Mouse (Mus musculus): ENCODE data around the gene Ric8a. TPM values are rescaled to one million over a fixed set of nuclear protein-coding genes. Genes with fewer than 3 reads are reported as not detected.
"Not testable (repeated sequence)": the region's sequence is repeated elsewhere in the genome, so short reads cannot be mapped to it uniquely, and the experiment has no call there.

Gene Ric8a
- total and polyA plus RNA-seq, 2 experiments from 2014 or later, result 27.8 to 73.8 TPM

GRCm38 (mm10) chr7:140880865-140881515 lies 24.2 kb downstream of the Ric8a start:
- ATAC-seq (ENCODE audit: insufficient read depth, low read depth), result 0 out of 2 replicates have a peak, but pooled peaks have one; percentile 22
- H3K27ac ChIP-seq (ENCODE audit: low read depth), result peak overlapping the region; percentile 86
- H3K4me2 ChIP-seq (ENCODE audit: low read depth, low read length), result peak overlapping the region; percentile 89
- H3K9ac ChIP-seq (replicated peaks; ENCODE audit: low read depth, low read length), result peak overlapping the region; percentile 75
- peak; percentile 48 for DNase-seq (ENCODE audit: low spot score)
- 6% methylated on average over 8 of the region's 8 CpGs for WGBS
- H3K27me3 ChIP-seq (ENCODE audit: control insufficient read depth, insufficient read depth, low read length), result no peaks in the 10 kb centered on the region
- H3K4me1 ChIP-seq (ENCODE audit: control insufficient read depth, insufficient read depth), result peaks cover 13% of the 10 kb centered on the region
- no peak for TF ChIP-seq CTCF (IDR thresholded peaks at IDR 0.05; ENCODE audit: low read depth)
- TF ChIP-seq EP300 (IDR thresholded peaks at IDR 0.05; ENCODE audit: low read depth), result no peak
- H3K4me3 ChIP-seq (ENCODE audit: low read depth, low read length), result peak overlapping the region; percentile 96
- peaks cover 33% of the 10 kb centered on the region for H3K36me3 ChIP-seq (replicated peaks; ENCODE audit: control insufficient read depth, insufficient read depth, low read length)
- no peaks in the 10 kb centered on the region for H3K9me3 ChIP-seq (replicated peaks; ENCODE audit: control insufficient read depth, low read length)

GRCm38 (mm10) chr7:140881696-140882468 lies 25.1 kb downstream of the Ric8a start, which contains the start of the genes Psmd13 and Sirt3:
Gene Psmd13 (plus strand): TSS chr7:140881968.
Gene Sirt3 (minus strand): TSS chr7:140882309.
- H3K4me2 ChIP-seq (ENCODE audit: low read depth, low read length), result peak within 1 kb of the TSS; percentile 89
- TF ChIP-seq CTCF (IDR thresholded peaks at IDR 0.05; ENCODE audit: low read depth) (no peak; the same call in 1 of the 2 replicates), EP300 (IDR thresholded peaks at IDR 0.05; ENCODE audit: low read depth) (peak; percentile 43; the same call in 1 of the 2 replicates)
- peak within 1 kb of the TSS; percentile 75 for H3K9ac ChIP-seq (replicated peaks; ENCODE audit: low read depth, low read length)
- peak; percentile 96 for ATAC-seq (ENCODE audit: insufficient read depth, low read depth)
- H3K36me3 ChIP-seq (replicated peaks; ENCODE audit: control insufficient read depth, insufficient read depth, low read length), result peaks cover 33% of the 10 kb centered on the region
- H3K27me3 ChIP-seq (ENCODE audit: control insufficient read depth, insufficient read depth, low read length), result no peaks in the 10 kb centered on the region
- peaks cover 13% of the 10 kb centered on the region for H3K4me1 ChIP-seq (ENCODE audit: control insufficient read depth, insufficient read depth)
- under 1% methylated on average over 59 of the region's 59 CpGs for WGBS
- H3K4me3 ChIP-seq (ENCODE audit: low read depth, low read length), result peak within 1 kb of the TSS; percentile 96
- no peaks in the 10 kb centered on the region for H3K9me3 ChIP-seq (replicated peaks; ENCODE audit: control insufficient read depth, low read length)
- peak; percentile 93 for DNase-seq (ENCODE audit: low spot score)
- peak within 1 kb of the TSS; percentile 86 for H3K27ac ChIP-seq (ENCODE audit: low read depth)

- peak; percentile 19 for ATAC-seq (ENCODE audit: insufficient read depth, low read depth)
These were observed 25.7 kb downstream of the Ric8a start for GRCm38 (mm10) chr7:140882469-140882803.

DNA sequence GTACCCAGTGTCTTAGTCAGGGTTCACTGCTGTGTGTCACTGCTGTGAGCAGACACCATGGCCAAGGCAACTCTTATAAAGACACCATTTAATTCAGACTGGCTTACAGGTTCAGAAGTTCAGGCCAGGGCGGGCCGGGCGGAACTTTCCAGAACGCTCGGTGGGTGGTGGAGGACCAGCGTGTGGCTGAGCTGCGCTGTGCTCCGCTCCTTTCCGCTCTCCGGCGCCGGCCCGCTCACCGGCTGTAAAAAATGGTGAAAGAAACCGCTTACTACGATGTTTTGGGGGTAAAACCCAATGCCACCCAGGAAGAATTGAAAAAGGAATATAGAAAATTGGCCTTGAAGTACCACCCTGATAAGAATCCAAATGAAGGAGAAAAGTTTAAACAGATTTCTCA lies 33.9 kb downstream of the Ric8a start:
- H3K27me3 ChIP-seq (ENCODE audit: control insufficient read depth, insufficient read depth, low read length); H3K4me1 ChIP-seq (ENCODE audit: control insufficient read depth, insufficient read depth); H3K4me3 ChIP-seq (ENCODE audit: low read depth, low read length); ATAC-seq (ENCODE audit: insufficient read depth, low read depth); H3K4me2 ChIP-seq (ENCODE audit: low read depth, low read length); H3K9ac ChIP-seq (replicated peaks; ENCODE audit: low read depth, low read length); DNase-seq (ENCODE audit: low spot score); H3K9me3 ChIP-seq (replicated peaks; ENCODE audit: control insufficient read depth, low read length); H3K27ac ChIP-seq (ENCODE audit: low read depth): not testable (repeated sequence)
- H3K36me3 ChIP-seq (replicated peaks; ENCODE audit: control insufficient read depth, insufficient read depth, low read length), result peaks cover 77% of the 10 kb centered on the region
- 96% methylated on average over 16 of the region's 16 CpGs for WGBS

More at GRCm38 (mm10) chr7:140882469-140882803, 25.7 kb downstream of the Ric8a start:
- H3K9me3 ChIP-seq (replicated peaks; ENCODE audit: control insufficient read depth, low read length), result no peaks in the 10 kb centered on the region
- H3K36me3 ChIP-seq (replicated peaks; ENCODE audit: control insufficient read depth, insufficient read depth, low read length), result peaks cover 33% of the 10 kb centered on the region
- under 1% methylated on average over 12 of the region's 12 CpGs for WGBS
- no peak for TF ChIP-seq CTCF (IDR thresholded peaks at IDR 0.05; ENCODE audit: low read depth)
- no peak for TF ChIP-seq EP300 (IDR thresholded peaks at IDR 0.05; ENCODE audit: low read depth)
- H3K27me3 ChIP-seq (ENCODE audit: control insufficient read depth, insufficient read depth, low read length), result no peaks in the 10 kb centered on the region
- H3K27ac ChIP-seq (ENCODE audit: low read depth), result peak overlapping the region; percentile 86
- DNase-seq (ENCODE audit: low spot score), result peak; percentile 13
- H3K4me3 ChIP-seq (ENCODE audit: low read depth, low read length), result peak overlapping the region; percentile 96
- peak overlapping the region; percentile 89 for H3K4me2 ChIP-seq (ENCODE audit: low read depth, low read length)
- peak overlapping the region; percentile 75 for H3K9ac ChIP-seq (replicated peaks; ENCODE audit: low read depth, low read length)
- peaks cover 13% of the 10 kb centered on the region for H3K4me1 ChIP-seq (ENCODE audit: control insufficient read depth, insufficient read depth)

- Histone ChIP-seq H3K4me3 (ENCODE audit: low read depth, low read length) (no peak overlapping the region), H3K27ac (ENCODE audit: low read depth) (no peak overlapping the region), H3K4me1 (ENCODE audit: control insufficient read depth, insufficient read depth) (0 out of 2 replicates have a peak, but pooled peaks cover 2% of the 10 kb centered on the region), H3K36me3 (replicated peaks; ENCODE audit: control insufficient read depth, insufficient read depth, low read length) (peaks cover 71% of the 10 kb centered on the region), H3K9me3 (replicated peaks; ENCODE audit: control insufficient read depth, low read length) (no peaks in the 10 kb centered on the region), H3K9ac (replicated peaks; ENCODE audit: low read depth, low read length) (no peak overlapping the region), H3K27me3 (ENCODE audit: control insufficient read depth, insufficient read depth, low read length) (no peaks in the 10 kb centered on the region), H3K4me2 (ENCODE audit: low read depth, low read length) (no peak overlapping the region)
- ATAC-seq (ENCODE audit: insufficient read depth, low read depth), result no peak
- no peak for TF ChIP-seq CTCF (IDR thresholded peaks at IDR 0.05; ENCODE audit: low read depth)
- no peak for TF ChIP-seq EP300 (IDR thresholded peaks at IDR 0.05; ENCODE audit: low read depth)
- 92% methylated on average over 7 of the region's 7 CpGs for WGBS
- DNase-seq (ENCODE audit: low spot score), result no peak
These were observed 37.3 kb downstream of the Ric8a start for GRCm38 (mm10) chr7:140894031-140894430.
